ENCODE assay signal across 10 mouse cellular contexts in the genomic region with DNA sequence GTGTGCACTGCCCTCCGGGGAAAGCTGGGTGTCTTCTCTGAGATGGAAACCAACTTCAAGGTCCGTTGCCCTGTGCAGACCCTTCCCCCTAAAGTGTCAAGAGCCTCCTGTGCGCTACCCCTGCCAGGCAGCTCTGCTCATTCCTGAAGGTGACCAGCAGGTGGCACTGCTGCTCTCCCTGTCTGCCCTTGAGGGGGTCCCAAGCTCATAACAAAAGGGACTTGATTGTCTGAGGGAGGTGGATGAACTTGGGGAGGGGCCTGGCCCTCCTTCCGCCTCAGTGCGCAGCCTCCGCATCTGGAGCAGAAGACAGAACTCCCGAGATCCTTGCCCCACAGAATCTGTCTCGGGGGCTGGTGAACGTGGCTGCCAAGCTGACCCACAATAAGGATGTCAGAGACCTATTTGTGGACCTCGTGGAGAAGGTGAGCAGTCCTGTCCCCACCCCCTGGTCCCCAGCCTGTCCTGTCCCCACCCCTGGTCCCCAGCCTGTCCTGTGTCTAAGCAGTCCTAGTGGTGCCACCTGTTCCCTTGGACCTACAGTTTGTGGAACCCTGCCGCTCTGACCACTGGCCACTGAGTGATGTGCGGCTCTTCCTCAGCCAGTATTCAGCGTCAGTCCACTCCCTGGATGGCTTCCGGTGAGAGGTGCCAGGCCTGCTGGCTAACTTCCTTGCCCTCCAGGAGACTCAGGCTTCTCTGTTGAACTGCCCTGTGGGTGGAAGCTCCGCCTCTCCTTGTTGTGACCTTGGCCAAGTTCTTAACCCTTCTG. TPM values are rescaled to one million over a fixed set of nuclear protein-coding genes. Genes with fewer than 3 reads are reported as not detected.
DNase-seq lines count a peak whose midpoint lies in the region; ATAC-seq lines count a peak whose summit lies in the region.
"Had no signal": no experiment of that assay in that cellular context is flagged by ENCODE, and none has a peak within 500 bp of the region (broad histone marks: within the 10 kb centered on the region; RNA-seq: fewer than 3 reads in every experiment).

No protein-coding gene starts in this region.

- H3K27me3 ChIP-seq in midbrain, embryonic 16.5 days (ENCODE audit: control insufficient read depth, insufficient read depth, low read depth, low read length), result no peaks in the 10 kb centered on the region
- H3K27me3 ChIP-seq: Patski had no signal

- H3K9me3 ChIP-seq in midbrain, embryonic 16.5 days (replicated peaks; ENCODE audit: control insufficient read depth, low read length, poor library complexity, severe bottlenecking), result no peaks in the 10 kb centered on the region

- H3K4me2 ChIP-seq in midbrain, embryonic 16.5 days (ENCODE audit: low read length), result peak overlapping the region; percentile 49

- H3K36me3 ChIP-seq in midbrain, embryonic 16.5 days (ENCODE audit: control insufficient read depth, insufficient read depth, low read length), result peaks cover 16% of the 10 kb centered on the region

- peak; percentile 70 for DNase-seq in cerebellum, adult 11 months
- peak; percentile 71 for DNase-seq in Muller cell, postnatal 12 days (ENCODE audit: inconsistent ontology term)
- DNase-seq in embryo, embryonic 9.5 days (ENCODE audit: extremely low spot score), result peak; percentile 73
- DNase-seq in heart, postnatal 36 days, result peak; percentile 64 to 65
- peak; percentile 81 to 83 for DNase-seq in kidney, postnatal 4 days
- no peak for DNase-seq in c-Kit-positive CD71-positive TER-119-positive erythroid progenitor cells, embryonic 14.5 days (ENCODE audit: low spot score)

- intact Hi-C loops in heart, postnatal 36 days (cut with DNase I), result loop anchor here (2.0 kb wide), 1 partner anchor 23 kb away; no protein-coding TSS in a partner anchor

- H3K9ac ChIP-seq in midbrain, embryonic 16.5 days (ENCODE audit: low read depth, low read length), result peak overlapping the region; percentile 52

- WGBS in midbrain, embryonic 16.5 days, result 34% methylated on average over 15 of the region's 15 CpGs

- H3K4me1 ChIP-seq in midbrain, embryonic 16.5 days (ENCODE audit: control insufficient read depth, insufficient read depth, low read length), result peaks cover 25% of the 10 kb centered on the region

- no peak for ATAC-seq in cerebellum, adult (ENCODE audit: insufficient number of reproducible peaks, low FRiP score, low TSS enrichment)
- peak; percentile 43 for ATAC-seq in midbrain, embryonic 16.5 days
- ATAC-seq: Patski had no signal

- peak overlapping the region; percentile 39 for H3K27ac ChIP-seq in midbrain, embryonic 16.5 days (ENCODE audit: low read length)

- H3K4me3 ChIP-seq in midbrain, embryonic 16.5 days (ENCODE audit: low read depth, low read length), result peak overlapping the region; percentile 26

RNA-seq across cellular contexts. Expression of gene Fibp, which starts 3.6 kb away (rescaled TPM):
- 10 to 100 TPM; 50.3 to 50.5 TPM for total RNA-seq in heart, postnatal 36 days (2021)
- polyA plus RNA-seq in midbrain, embryonic 16.5 days (2015; fragmentation: Nextera tagmentation; extraction: Ambion mirVana), result 159 and 178 TPM in 2 replicates

RNA-seq across cellular contexts. Expression of gene Ctsw, which starts 4.3 kb away (rescaled TPM):
- total RNA-seq in heart, postnatal 36 days (2021), result under 1 TPM in 1 of 2 experiments, not detected in 1; 0.43 TPM
- polyA plus RNA-seq in midbrain, embryonic 16.5 days (2015; fragmentation: Nextera tagmentation; extraction: Ambion mirVana), result 5.0 and 5.2 TPM in 2 replicates

RNA-seq across cellular contexts. Expression of gene Ccdc85b, which starts 6.3 kb away (rescaled TPM):
- 10 to 100 TPM in 1 of 2 experiments, 1 to 10 TPM in 1; 9.5 to 11.0 TPM for total RNA-seq in heart, postnatal 36 days (2021)
- 9.5 and 10.2 TPM in 2 replicates for polyA plus RNA-seq in midbrain, embryonic 16.5 days (2015; fragmentation: Nextera tagmentation; extraction: Ambion mirVana)

RNA-seq across cellular contexts. Expression of gene Efemp2, which starts 9.8 kb away (rescaled TPM):
- total RNA-seq in heart, postnatal 36 days (2021), result 1 to 10 TPM; 9.0 to 9.8 TPM
- 34.1 and 35.3 TPM in 2 replicates for polyA plus RNA-seq in midbrain, embryonic 16.5 days (2015; fragmentation: Nextera tagmentation; extraction: Ambion mirVana)

RNA-seq across cellular contexts. Expression of gene Fosl1, which starts 16.6 kb away (rescaled TPM):
- not detected for total RNA-seq in heart, postnatal 36 days (2021)
- polyA plus RNA-seq in midbrain, embryonic 16.5 days (2015; fragmentation: Nextera tagmentation; extraction: Ambion mirVana), result not detected in 2 replicates
- polyA plus RNA-seq: liver, embryonic 16.5 days had no signal
